Mouse (Mus musculus) midbrain, embryonic 12.5 days (tissue): ENCODE measurements around the gene Cfap43. TPM values are rescaled to one million over a fixed set of nuclear protein-coding genes. Genes with fewer than 3 reads are reported as not detected.

ENCODE experiments used
- ATAC-seq: fragments of 200-750 bp; cut with Nextera tagmentation; 2 replicates; pipeline ENCODE4 v1.8.0; 2017; ENCODE audit warnings: low read depth, moderate TSS enrichment, moderate library complexity; ENCODE audit not compliant: low FRiP score
- H3K27ac ChIP-seq: fragments of 300-500 bp; sonication (generic); replicated peaks from 2 replicates; pipeline ENCODE4 v1.5.1; 2016; ENCODE audit warnings: mild to moderate bottlenecking
- H3K27me3 ChIP-seq: fragments of 300-500 bp; sonication (generic); 2 replicates; pipeline ENCODE4 v1.6.1; 2016; ENCODE audit warnings: mild to moderate bottlenecking
- H3K36me3 ChIP-seq: fragments of 300-500 bp; sonication (generic); 2 replicates; pipeline ENCODE4 v1.6.1; 2016
- H3K4me1 ChIP-seq: fragments of 300-500 bp; sonication (generic); 2 replicates; pipeline ENCODE4 v1.6.1; 2016
- H3K4me2 ChIP-seq: fragments of 300-500 bp; sonication (generic); replicated peaks from 2 replicates; pipeline ENCODE4 v1.6.1; 2016; ENCODE audit warnings: mild to moderate bottlenecking, moderate library complexity
- H3K4me3 ChIP-seq: fragments of 300-500 bp; sonication (generic); 2 replicates; pipeline ENCODE4 v1.5.1; 2016; ENCODE audit warnings: mild to moderate bottlenecking
- H3K9ac ChIP-seq: fragments of 300-500 bp; sonication (generic); replicated peaks from 2 replicates; pipeline ENCODE4 v1.6.1; 2016; ENCODE audit warnings: mild to moderate bottlenecking, moderate library complexity
- H3K9me3 ChIP-seq: fragments of 300-500 bp; sonication (generic); 2 replicates; pipeline ENCODE4 v1.6.1; 2016; ENCODE audit warnings: mild to moderate bottlenecking
- WGBS: fragments of 180-500 bp; shearing (Covaris S2); methylation state at CpG from one replicate; pipeline ENCODE4 v1.1.7; 2016; 5-methylcytosine and 5-hydroxymethylcytosine counted together
- polyA plus RNA-seq: library from polyadenylated mRNA; unstranded; fragments of >200 nt; fragmentation: Nextera tagmentation; extraction: Ambion mirVana; gene quantifications from 2 replicates; pipeline ENCODE4 v1.2.1, GENCODE M21; 2016

Gene Cfap43
- polyA plus RNA-seq, 1 experiment from 2014 or later, result 0.13 TPM

- H3K27ac ChIP-seq, result no peak overlapping the region
These were observed 120.5 kb downstream of the Cfap43 start for GRCm38 (mm10) chr19:47798583-47798982.

GRCm38 (mm10) chr19:47796699-47797098, 122.4 kb downstream of the Cfap43 start:
- 10% methylated on average over 7 of the region's 7 CpGs for WGBS
- no peak overlapping the region for H3K9ac ChIP-seq
- no peaks in the 10 kb centered on the region for H3K9me3 ChIP-seq
- no peaks in the 10 kb centered on the region for H3K36me3 ChIP-seq
- H3K4me2 ChIP-seq, result no peak overlapping the region
- peak overlapping the region; percentile 30; the same call in 1 of the 2 replicates for H3K27ac ChIP-seq
- peaks cover 14% of the 10 kb centered on the region; the same call in 1 of the 2 replicates for H3K27me3 ChIP-seq
- no peak overlapping the region for H3K4me3 ChIP-seq
- H3K4me1 ChIP-seq, result peaks cover 6% of the 10 kb centered on the region; the same call in 1 of the 2 replicates
- peak; percentile 62; the same call in 1 of the 2 replicates for ATAC-seq

More at GRCm38 (mm10) chr19:47798583-47798982, 120.5 kb downstream of the Cfap43 start:
- ATAC-seq, result no peak
- Histone ChIP-seq H3K9me3 (no peaks in the 10 kb centered on the region), H3K4me2 (no peak overlapping the region), H3K4me3 (no peak overlapping the region), H3K4me1 (peaks cover 6% of the 10 kb centered on the region; the same call in 1 of the 2 replicates), H3K27me3 (peaks cover 14% of the 10 kb centered on the region; the same call in 1 of the 2 replicates), H3K9ac (no peak overlapping the region), H3K36me3 (no peaks in the 10 kb centered on the region)
- 68% methylated on average over 10 of the region's 10 CpGs for WGBS

GRCm38 (mm10) chr19:47795009-47795728, 123.9 kb downstream of the Cfap43 start:
- Histone ChIP-seq H3K9me3 (no peaks in the 10 kb centered on the region), H3K4me1 (peaks cover 6% of the 10 kb centered on the region; the same call in 1 of the 2 replicates), H3K27ac (no peak overlapping the region), H3K4me3 (no peak overlapping the region), H3K27me3 (peaks cover 14% of the 10 kb centered on the region; the same call in 1 of the 2 replicates), H3K4me2 (no peak overlapping the region), H3K9ac (no peak overlapping the region), H3K36me3 (no peaks in the 10 kb centered on the region)
- ATAC-seq, result no peak
- 35% methylated on average over 15 of the region's 15 CpGs for WGBS

GRCm38 (mm10) chr19:47794331-47794730, 124.8 kb downstream of the Cfap43 start:
- Histone ChIP-seq H3K27me3 (peaks cover 14% of the 10 kb centered on the region; the same call in 1 of the 2 replicates), H3K36me3 (no peaks in the 10 kb centered on the region), H3K4me3 (no peak overlapping the region), H3K9me3 (no peaks in the 10 kb centered on the region), H3K4me2 (no peak overlapping the region), H3K9ac (no peak overlapping the region), H3K27ac (no peak overlapping the region), H3K4me1 (peaks cover 6% of the 10 kb centered on the region; the same call in 1 of the 2 replicates)
- 11% methylated on average over 4 of the region's 5 CpGs for WGBS
- ATAC-seq, result no peak

- H3K27me3 ChIP-seq, result no peaks in the 10 kb centered on the region; the same call in 1 of the 2 replicates
- no peaks in the 10 kb centered on the region for H3K36me3 ChIP-seq
- no peak overlapping the region for H3K4me2 ChIP-seq
- WGBS, result 94% methylated on average over 11 of the region's 11 CpGs
- H3K9me3 ChIP-seq, result no peaks in the 10 kb centered on the region
- ATAC-seq, result no peak
- no peaks in the 10 kb centered on the region for H3K4me1 ChIP-seq
- no peak overlapping the region for H3K4me3 ChIP-seq
- no peak overlapping the region for H3K9ac ChIP-seq
- no peak overlapping the region for H3K27ac ChIP-seq
These were observed 128.6 kb downstream of the Cfap43 start for GRCm38 (mm10) chr19:47790316-47791020.

GRCm38 (mm10) chr19:47783898-47784297, 135.2 kb downstream of the Cfap43 start:
- H3K9ac ChIP-seq, result no peak overlapping the region
- H3K27ac ChIP-seq, result no peak overlapping the region
- H3K9me3 ChIP-seq, result no peaks in the 10 kb centered on the region
- no peaks in the 10 kb centered on the region for H3K36me3 ChIP-seq
- no peaks in the 10 kb centered on the region for H3K4me1 ChIP-seq
- 92% methylated on average over 6 of the region's 6 CpGs for WGBS
- H3K4me2 ChIP-seq, result no peak overlapping the region
- no peak for ATAC-seq
- H3K27me3 ChIP-seq, result no peaks in the 10 kb centered on the region; the same call in 1 of the 2 replicates
- no peak overlapping the region for H3K4me3 ChIP-seq

GRCm38 (mm10) chr19:47780972-47781371, 138.1 kb downstream of the Cfap43 start:
- no peaks in the 10 kb centered on the region for H3K4me1 ChIP-seq
- H3K27ac ChIP-seq, result no peak overlapping the region
- H3K4me2 ChIP-seq, result no peak overlapping the region
- no peak for ATAC-seq
- 74% methylated on average over 11 of the region's 11 CpGs for WGBS
- H3K9ac ChIP-seq, result no peak overlapping the region
- H3K27me3 ChIP-seq, result no peaks in the 10 kb centered on the region
- H3K36me3 ChIP-seq, result no peaks in the 10 kb centered on the region
- H3K4me3 ChIP-seq, result no peak overlapping the region
- H3K9me3 ChIP-seq, result no peaks in the 10 kb centered on the region

GRCm38 (mm10) chr19:47780145-47780544, 138.9 kb downstream of the Cfap43 start:
- no peak for ATAC-seq
- 87% methylated on average over 7 of the region's 7 CpGs for WGBS

GRCm38 (mm10) chr19:47777847-47778246, 141.2 kb downstream of the Cfap43 start:
- Histone ChIP-seq H3K4me3 (no peak overlapping the region), H3K9ac (no peak overlapping the region), H3K27ac (no peak overlapping the region), H3K4me1 (no peaks in the 10 kb centered on the region), H3K9me3 (no peaks in the 10 kb centered on the region), H3K36me3 (no peaks in the 10 kb centered on the region), H3K4me2 (no peak overlapping the region), H3K27me3 (no peaks in the 10 kb centered on the region)
- ATAC-seq, result no peak
- 85% methylated on average over 6 of the region's 6 CpGs for WGBS

More at GRCm38 (mm10) chr19:47780145-47780544, 138.9 kb downstream of the Cfap43 start:
- no peaks in the 10 kb centered on the region for H3K9me3 ChIP-seq
- H3K27me3 ChIP-seq, result no peaks in the 10 kb centered on the region
- no peak overlapping the region for H3K4me3 ChIP-seq
- H3K4me2 ChIP-seq, result no peak overlapping the region
- no peak overlapping the region for H3K9ac ChIP-seq
- H3K27ac ChIP-seq, result no peak overlapping the region
- H3K36me3 ChIP-seq, result no peaks in the 10 kb centered on the region
- H3K4me1 ChIP-seq, result no peaks in the 10 kb centered on the region

GRCm38 (mm10) chr19:47755625-47756024, 163.5 kb downstream of the Cfap43 start:
- no peak overlapping the region for H3K4me3 ChIP-seq
- no peak overlapping the region for H3K27ac ChIP-seq
- H3K27me3 ChIP-seq, result no peaks in the 10 kb centered on the region
- no peak for ATAC-seq
- no peak overlapping the region for H3K9ac ChIP-seq
- H3K4me1 ChIP-seq, result peaks cover 2% of the 10 kb centered on the region; the same call in 1 of the 2 replicates
- WGBS, result 70% methylated on average over 19 of the region's 19 CpGs
- H3K36me3 ChIP-seq, result no peaks in the 10 kb centered on the region
- H3K4me2 ChIP-seq, result no peak overlapping the region
- no peaks in the 10 kb centered on the region for H3K9me3 ChIP-seq

- Histone ChIP-seq H3K9ac (no peak overlapping the region), H3K4me2 (no peak overlapping the region), H3K4me1 (peaks cover 6% of the 10 kb centered on the region; the same call in 1 of the 2 replicates), H3K27ac (no peak overlapping the region), H3K9me3 (no peaks in the 10 kb centered on the region), H3K36me3 (no peaks in the 10 kb centered on the region), H3K4me3 (no peak overlapping the region), H3K27me3 (no peaks in the 10 kb centered on the region)
- no peak for ATAC-seq
- WGBS, result 88% methylated on average over 9 of the region's 9 CpGs
These were observed 164.2 kb downstream of the Cfap43 start for GRCm38 (mm10) chr19:47754931-47755330.

GRCm38 (mm10) chr19:47753921-47754320, 165.2 kb downstream of the Cfap43 start:
- Histone ChIP-seq H3K36me3 (no peaks in the 10 kb centered on the region), H3K4me2 (no peak overlapping the region), H3K9ac (no peak overlapping the region), H3K4me3 (no peak overlapping the region), H3K4me1 (peaks cover 11% of the 10 kb centered on the region; the same call in 1 of the 2 replicates), H3K27me3 (0 out of 2 replicates have a peak, but pooled peaks cover under 1% of the 10 kb centered on the region), H3K27ac (no peak overlapping the region), H3K9me3 (no peaks in the 10 kb centered on the region)
- 89% methylated on average over 4 of the region's 4 CpGs for WGBS
- no peak for ATAC-seq
